In the genomic region with DNA sequence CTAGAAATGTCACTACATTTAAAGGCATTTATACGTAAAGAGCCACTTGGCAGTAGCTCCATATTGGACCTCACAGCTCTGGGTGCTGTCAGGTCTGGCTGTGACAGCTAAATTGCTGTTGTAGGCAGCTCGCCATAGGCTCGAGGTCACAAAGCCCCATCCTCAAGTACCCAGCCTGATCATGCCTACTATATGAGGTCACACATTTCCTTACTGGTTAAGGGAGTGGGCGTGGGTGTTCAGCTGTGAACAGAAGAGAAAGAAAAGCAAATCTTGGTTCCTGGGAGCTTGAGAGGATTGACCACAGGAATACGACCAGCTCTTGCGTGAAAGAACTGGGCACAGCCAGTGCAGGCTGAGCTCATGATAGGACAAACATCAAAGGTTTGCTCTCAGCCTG, we compare ENCODE assay signal across 24 mouse cellular contexts. TPM values are rescaled to one million over a fixed set of nuclear protein-coding genes. Genes with fewer than 3 reads are reported as not detected.
DNase-seq lines count a peak whose midpoint lies in the region; ATAC-seq and TF ChIP-seq lines count a peak whose summit lies in the region.
"Had no signal": no experiment of that assay in that cellular context is flagged by ENCODE, and none has a peak within 500 bp of the region (broad histone marks: within the 10 kb centered on the region; RNA-seq: fewer than 3 reads in every experiment).

No protein-coding gene starts in this region.

- peak overlapping the region; percentile 75 for H3K27ac ChIP-seq in heart, embryonic 12.5 days (ENCODE audit: poor library complexity, severe bottlenecking)
- H3K27ac ChIP-seq in heart, adult 2 months: no peak overlapping the region
- peak overlapping the region; percentile 57; the same call in 1 of the 2 replicates for H3K27ac ChIP-seq in lung, postnatal 0 days (ENCODE audit: low read length)
- H3K27ac ChIP-seq: forebrain, embryonic 12.5 days; hindbrain, embryonic 12.5 days; liver, embryonic 13.5 days had no signal

- no peaks in the 10 kb centered on the region for H3K9me3 ChIP-seq in heart, embryonic 12.5 days (replicated peaks)
- no peaks in the 10 kb centered on the region for H3K9me3 ChIP-seq in lung, postnatal 0 days (ENCODE audit: low read length)
- H3K9me3 ChIP-seq: forebrain, embryonic 12.5 days; G1E; hindbrain, embryonic 12.5 days; liver, embryonic 13.5 days had no signal

- H3K4me2 ChIP-seq in heart, embryonic 12.5 days: no peak overlapping the region
- no peak overlapping the region for H3K4me2 ChIP-seq in lung, postnatal 0 days (replicated peaks; ENCODE audit: low read depth, low read length)
- H3K4me2 ChIP-seq: forebrain, embryonic 12.5 days; hindbrain, embryonic 12.5 days; liver, embryonic 13.5 days; midbrain, embryonic 11.5 days had no signal

- H3K4me1 ChIP-seq in heart, embryonic 12.5 days (replicated peaks): peaks cover 65% of the 10 kb centered on the region
- peaks cover 9% of the 10 kb centered on the region for H3K4me1 ChIP-seq in heart, adult 2 months (ENCODE audit: control insufficient read depth, insufficient read depth, low read length)
- peaks cover 18% of the 10 kb centered on the region; the same call in 1 of the 2 replicates for H3K4me1 ChIP-seq in lung, postnatal 0 days (ENCODE audit: insufficient read depth, low read depth, low read length)
- H3K4me1 ChIP-seq: liver, embryonic 13.5 days had no signal

- TF ChIP-seq CTCF in heart, adult 2 months (IDR thresholded peaks at IDR 0.05): no peak
- no peak for TF ChIP-seq CTCF in lung, postnatal 0 days (IDR thresholded peaks at IDR 0.05)
- no peak for TF ChIP-seq CTCF in Patski (IDR thresholded peaks at IDR 0.05)

- CTCF ChIA-PET in Patski (lab: Charles Lee): interaction anchor here (0.9 kb wide), 1 partner anchor 24 kb away, joined by 3 read pairs; no protein-coding TSS in a partner anchor

- POLR2A ChIA-PET in Patski (lab: Charles Lee): no interaction called here

- in situ Hi-C loops in Patski (cut with MboI; ENCODE audit: low pct_unique_long_range_greater_than_20kb): loop anchor here (5.0 kb wide), 1 partner anchor 43 kb away; no protein-coding TSS in a partner anchor

- H3K79me2 ChIP-seq in heart, adult 2 months (replicated peaks; ENCODE audit: control insufficient read depth, insufficient read depth, low read length): no peaks in the 10 kb centered on the region

- 35% methylated on average over 6 of the region's 6 CpGs for WGBS in heart, embryonic 12.5 days
- WGBS in heart, adult 2 months: 70% methylated on average over 6 of the region's 6 CpGs
- WGBS in lung, postnatal 0 days: 51% methylated on average over 6 of the region's 6 CpGs

- H3K9ac ChIP-seq in heart, embryonic 12.5 days: 0 out of 2 replicates have a peak overlapping the region, but pooled peaks have one; percentile 20
- H3K9ac ChIP-seq in heart, adult 2 months (ENCODE audit: low read depth, low read length): no peak overlapping the region
- no peak overlapping the region for H3K9ac ChIP-seq in lung, postnatal 0 days (replicated peaks; ENCODE audit: low read depth)
- H3K9ac ChIP-seq: forebrain, embryonic 12.5 days; hindbrain, embryonic 12.5 days; liver, embryonic 13.5 days had no signal

- ATAC-seq in heart, embryonic 12.5 days (ENCODE audit: insufficient number of reproducible peaks, low FRiP score): 0 out of 2 replicates have a peak, but pooled peaks have one; percentile 47
- peak; percentile 77 for ATAC-seq in lung, postnatal 0 days
- peak; percentile 89 for ATAC-seq in Patski
- ATAC-seq: intestine, postnatal 0 days had no signal

- 0 out of 2 replicates have a peak, but pooled peaks cover 8% of the 10 kb centered on the region for H3K36me3 ChIP-seq in heart, embryonic 12.5 days
- no peaks in the 10 kb centered on the region for H3K36me3 ChIP-seq in heart, adult 2 months (ENCODE audit: control insufficient read depth, insufficient read depth, low read length)
- H3K36me3 ChIP-seq in lung, postnatal 0 days (ENCODE audit: insufficient read depth, low read length): 0 out of 2 replicates have a peak, but pooled peaks cover 3% of the 10 kb centered on the region
- H3K36me3 ChIP-seq: liver, embryonic 13.5 days had no signal

- no peak for TF ChIP-seq EP300 in heart, adult 2 months (IDR thresholded peaks at IDR 0.05; ENCODE audit: insufficient read depth, low read depth, low read length)
- no peak for TF ChIP-seq EP300 in lung, postnatal 0 days (IDR thresholded peaks at IDR 0.05)

- intact Hi-C loops in heart, adult 2 months (cut with DNase I): no loop called here

- DNase-seq in heart, adult 18-20 months: no peak
- DNase-seq in heart, postnatal 4 days: peak; percentile 18
- no peak for DNase-seq in heart, adult 2 months
- DNase-seq in lung, postnatal 0 days (ENCODE audit: low spot score): peak; percentile 76
- DNase-seq in lung, postnatal 36 days: no peak
- DNase-seq in Patski (ENCODE audit: low read depth, low spot score): no peak
- no peak for DNase-seq in left cerebral cortex, adult 9 months (ENCODE audit: low spot score in 2 of 2)
- DNase-seq: adrenal gland, postnatal 10 days; B cell, adult 2 months; cerebellum, adult 18-20 months; cerebellum, postnatal 14 days; kidney, postnatal 36 days; layer of hippocampus, adult 9-11 months; liver, embryonic 13.5 days; lung, adult 2 months had no signal

- H3K27me3 ChIP-seq in heart, embryonic 12.5 days (replicated peaks): no peaks in the 10 kb centered on the region
- no peaks in the 10 kb centered on the region for H3K27me3 ChIP-seq in heart, adult 2 months (ENCODE audit: control insufficient read depth, insufficient read depth, low read length)
- no peaks in the 10 kb centered on the region for H3K27me3 ChIP-seq in lung, postnatal 0 days (replicated peaks; ENCODE audit: insufficient read depth, low read length)
- no peaks in the 10 kb centered on the region for H3K27me3 ChIP-seq in Patski
- H3K27me3 ChIP-seq: forebrain, embryonic 12.5 days; hindbrain, embryonic 12.5 days had no signal

- no peak for TF ChIP-seq POLR2A in heart, adult 2 months (IDR thresholded peaks at IDR 0.05; ENCODE audit: insufficient read depth, low read depth, low read length)

- H3K4me3 ChIP-seq in heart, embryonic 12.5 days: no peak overlapping the region
- no peak overlapping the region for H3K4me3 ChIP-seq in heart, adult 2 months
- H3K4me3 ChIP-seq in lung, postnatal 0 days (ENCODE audit: low read depth, low read length): no peak overlapping the region
- H3K4me3 ChIP-seq: erythroblast, embryonic 14.5 days; forebrain, embryonic 12.5 days; hindbrain, embryonic 12.5 days; liver, embryonic 13.5 days had no signal

RNA-seq across cellular contexts. Expression of a gene that starts 46.0 kb away (rescaled TPM):
- 13.6 and 16.2 TPM in 2 replicates for polyA plus RNA-seq in heart, embryonic 12.5 days (2016; fragmentation: Nextera tagmentation; extraction: Ambion mirVana)
- 1 to 10 TPM; 6.8 to 8.0 TPM for total RNA-seq in heart, adult 18-20 months (2021)
- total RNA-seq in heart, postnatal 4 days (2021): 10 to 100 TPM; 24.5 to 26.6 TPM
- total RNA-seq in heart, adult 2 months (2021): 1 to 10 TPM; 7.7 TPM
- 11.4 and 13.9 TPM in 2 replicates for polyA plus RNA-seq in heart, adult 2 months (2012; rRNA removed)
- polyA plus RNA-seq in lung, postnatal 0 days (2015; fragmentation: Nextera tagmentation; extraction: Ambion mirVana): 5.7 and 6.0 TPM in 2 replicates
- polyA plus RNA-seq in Patski (2021): 71.3 TPM
- total RNA-seq: megakaryocyte progenitor cell, adult 5-6 weeks; neutrophil, adult 5-6 weeks had no signal

Comparison
In these comparisons a context has a peak if more than half of its experiments do, and no peak if none do; other contexts are left out.
1. DNase-seq: peak in heart, postnatal 4 days (single experiment) and lung, postnatal 0 days (single experiment); none in heart, adult 18-20 months (0 of 2), heart, adult 2 months (0 of 2), lung, postnatal 36 days (single experiment), Patski (single experiment) and left cerebral cortex, adult 9 months (0 of 2).
2. Peak in every context shown above with its lines, with median percentiles within 50 percentile points of each other: ATAC-seq.